ENCODE assay signal across 8 mouse cellular contexts in genomic region chr17:15375701-15376493, GRCm38 (mm10). TPM values are rescaled to one million over a fixed set of nuclear protein-coding genes. Genes with fewer than 3 reads are reported as not detected.
A peak's percentile ranks its signal among the peaks of the same experiment; 100 is the strongest.
DNase-seq lines count a peak whose midpoint lies in the region; ATAC-seq and TF ChIP-seq lines count a peak whose summit lies in the region.

No protein-coding gene starts in this region.

- peak overlapping the region; percentile 90 for H3K27ac ChIP-seq in forebrain, postnatal 0 days (ENCODE audit: low read depth, low read length)
- H3K27ac ChIP-seq in hindbrain, embryonic 10.5 days: peak overlapping the region; percentile 98

- H3K27me3 ChIP-seq in forebrain, postnatal 0 days (ENCODE audit: insufficient read depth, low read length): no peaks in the 10 kb centered on the region
- H3K27me3 ChIP-seq in hindbrain, embryonic 10.5 days (ENCODE audit: insufficient read depth, poor library complexity, severe bottlenecking): peaks cover 80% of the 10 kb centered on the region

- H3K36me3 ChIP-seq in forebrain, postnatal 0 days (ENCODE audit: insufficient read depth): peaks cover 6% of the 10 kb centered on the region; the same call in 1 of the 2 replicates
- peaks cover 30% of the 10 kb centered on the region for H3K36me3 ChIP-seq in hindbrain, embryonic 10.5 days

- H3K4me3 ChIP-seq in forebrain, postnatal 0 days (ENCODE audit: low read depth, low read length): peak overlapping the region; percentile 81
- peak overlapping the region; percentile 82 for H3K4me3 ChIP-seq in hindbrain, embryonic 10.5 days

- ATAC-seq in forebrain, postnatal 0 days: peak; percentile 47

- H3K4me2 ChIP-seq in forebrain, postnatal 0 days (ENCODE audit: low read depth): peak overlapping the region; percentile 97

- peaks cover 30% of the 10 kb centered on the region for H3K4me1 ChIP-seq in forebrain, postnatal 0 days (ENCODE audit: insufficient read depth)
- H3K4me1 ChIP-seq in hindbrain, embryonic 10.5 days (replicated peaks): peaks cover 94% of the 10 kb centered on the region

- peak overlapping the region; percentile 84 for H3K9ac ChIP-seq in forebrain, postnatal 0 days

- TF ChIP-seq CTCF in forebrain, postnatal 0 days (IDR thresholded peaks at IDR 0.05; ENCODE audit: low read depth): no peak; the same call in 1 of the 2 replicates

- under 1% methylated on average over 68 of the region's 69 CpGs for WGBS in forebrain, postnatal 0 days
- under 1% methylated on average over 69 of the region's 69 CpGs for WGBS in hindbrain, embryonic 10.5 days

- peak; percentile 73 for DNase-seq in MN1 (ENCODE audit: low spot score)
- DNase-seq in cerebellum, adult 11 months: peak; percentile 31
- peak; percentile 82 for DNase-seq in forebrain, postnatal 0 days
- peak; percentile 90 for DNase-seq in hindbrain, embryonic 10.5 days (ENCODE audit: low spot score)
- peak; percentile 68 to 81 for DNase-seq in layer of hippocampus, postnatal 14 days (ENCODE audit: low spot score in 2 of 2)
- DNase-seq in lung, postnatal 10 days: peak; percentile 70
- peak; percentile 24 for DNase-seq in ovary, postnatal 14 days (ENCODE audit: low spot score)
- peak; percentile 63 to 70 for DNase-seq in urinary bladder, postnatal 36 days (ENCODE audit: low spot score in 2 of 2)

- no peaks in the 10 kb centered on the region for H3K9me3 ChIP-seq in forebrain, postnatal 0 days (ENCODE audit: low read length)
- H3K9me3 ChIP-seq in hindbrain, embryonic 10.5 days: no peaks in the 10 kb centered on the region

RNA-seq across cellular contexts. Expression of gene Dll1, which starts 0.8 kb away (rescaled TPM):
- 23.5 and 31.9 TPM in 2 replicates for total RNA-seq in forebrain, postnatal 0 days (2014; rRNA removed)
- 9.9 and 12.3 TPM in 2 replicates for polyA plus RNA-seq in forebrain, postnatal 0 days (2015; fragmentation: Nextera tagmentation; extraction: Ambion mirVana)
- polyA plus RNA-seq in hindbrain, embryonic 10.5 days (2016; fragmentation: Nextera tagmentation; extraction: Ambion mirVana): 67.6 and 90.9 TPM in 2 replicates
- total RNA-seq in layer of hippocampus, postnatal 14 days (2021): 10 to 100 TPM; 10.6 to 12.3 TPM

RNA-seq across cellular contexts. Expression of gene Fam120b, which starts 20.1 kb away (rescaled TPM):
- total RNA-seq in forebrain, postnatal 0 days (2014; rRNA removed): 41.0 and 43.8 TPM in 2 replicates
- 29.3 and 36.3 TPM in 2 replicates for polyA plus RNA-seq in forebrain, postnatal 0 days (2015; fragmentation: Nextera tagmentation; extraction: Ambion mirVana)
- polyA plus RNA-seq in hindbrain, embryonic 10.5 days (2016; fragmentation: Nextera tagmentation; extraction: Ambion mirVana): 28.0 and 30.7 TPM in 2 replicates
- 10 to 100 TPM; 33.4 to 34.9 TPM for total RNA-seq in layer of hippocampus, postnatal 14 days (2021)

Comparison
In these comparisons a context has a peak if more than half of its experiments do, and no peak if none do; other contexts are left out.
1. Peak in every context shown above with its lines: DNase-seq, ATAC-seq, H3K4me3 ChIP-seq and H3K27ac ChIP-seq.
2. DNase-seq: peak in every context shown above with its lines; median percentile 90 in hindbrain, embryonic 10.5 days; 82 in forebrain, postnatal 0 days; 74 in layer of hippocampus, postnatal 14 days; 73 in MN1; 70 in lung, postnatal 10 days; 66 in urinary bladder, postnatal 36 days; 31 in cerebellum, adult 11 months; 24 in ovary, postnatal 14 days.